Mouse (Mus musculus) urinary bladder, adult 18-20 months (tissue): Measurements from ENCODE around the gene 1810049J17Rik.
A peak's percentile ranks its signal among the peaks of the same experiment; 100 is the strongest.

Experiments
- DNase-seq, 2 experiments: peaks; one replicate each; pipeline ENCODE4 v3.0.0; 2022; ENCODE audit warnings: low spot score in 2 of 2, mixed read lengths in 2 of 2

Gene 1810049J17Rik

GRCm38 (mm10) chr15:12348950-12349349 lies 27.3 kb upstream of the 1810049J17Rik start:
- DNase-seq, result no peak

- no peak for DNase-seq
Measured at GRCm38 (mm10) chr15:12346916-12347315, 25.2 kb upstream of the 1810049J17Rik start.

GRCm38 (mm10) chr15:12341401-12341758 lies 19.7 kb upstream of the 1810049J17Rik start:
- DNase-seq, result no peak

- no peak for DNase-seq
Measured at GRCm38 (mm10) chr15:12340536-12341400, 19.1 kb upstream of the 1810049J17Rik start.

- DNase-seq, result no peak
Measured at GRCm38 (mm10) chr15:12337779-12338137, 16.1 kb upstream of the 1810049J17Rik start.

GRCm38 (mm10) chr15:12337030-12337778 lies 15.5 kb upstream of the 1810049J17Rik start:
- no peak for DNase-seq

- no peak for DNase-seq
Measured at GRCm38 (mm10) chr15:12334381-12334780, 12.7 kb upstream of the 1810049J17Rik start.

- no peak for DNase-seq
Measured at GRCm38 (mm10) chr15:12331300-12331699, 9.6 kb upstream of the 1810049J17Rik start.

- DNase-seq, result no peak
Measured at GRCm38 (mm10) chr15:12330892-12331291, 9.2 kb upstream of the 1810049J17Rik start.

GRCm38 (mm10) chr15:12330389-12330788 lies 8.7 kb upstream of the 1810049J17Rik start:
- no peak for DNase-seq

GRCm38 (mm10) chr15:12324326-12324725 lies 2.6 kb upstream of the 1810049J17Rik start:
- no peak for DNase-seq

GRCm38 (mm10) chr15:12322676-12323402 lies 1.1 kb upstream of the 1810049J17Rik start:
- no peak for DNase-seq

GRCm38 (mm10) chr15:12321091-12321787 lies 460 bp downstream of the 1810049J17Rik start, which contains the start of gene Golph3:
Gene Golph3, plus strand, starts transcription at chr15:12321450.
- peak; percentile 89 to 90 for DNase-seq

- DNase-seq, result no peak
Measured at GRCm38 (mm10) chr15:12320441-12321090, 1.1 kb downstream of the 1810049J17Rik start.

- DNase-seq, result no peak
Measured at GRCm38 (mm10) chr15:12319889-12320288, 1.8 kb downstream of the 1810049J17Rik start.

GRCm38 (mm10) chr15:12318451-12318850 lies 3.2 kb downstream of the 1810049J17Rik start:
- no peak for DNase-seq

GRCm38 (mm10) chr15:12317290-12317689 lies 4.4 kb downstream of the 1810049J17Rik start:
- DNase-seq, result no peak

- no peak for DNase-seq
Measured at GRCm38 (mm10) chr15:12315996-12316395, 5.7 kb downstream of the 1810049J17Rik start.

- DNase-seq, result no peak
Measured at GRCm38 (mm10) chr15:12314584-12314983, 7.1 kb downstream of the 1810049J17Rik start.

- DNase-seq, result no peak
Measured at GRCm38 (mm10) chr15:12313255-12313654, 8.4 kb downstream of the 1810049J17Rik start.

GRCm38 (mm10) chr15:12311465-12311864 lies 10.2 kb downstream of the 1810049J17Rik start:
- DNase-seq, result no peak
